Mouse (Mus musculus) hematopoietic stem cell, adult 5-6 weeks (primary cell): ENCODE measurements around the gene Zfp579. TPM values are rescaled to one million over a fixed set of nuclear protein-coding genes. Genes with fewer than 3 reads are reported as not detected.
A peak's percentile ranks its signal among the peaks of the same experiment; 100 is the strongest.
"Not testable (repeated sequence)": the region's sequence is repeated elsewhere in the genome, so short reads cannot be mapped to it uniquely, and the experiment has no call there.

Source experiments
- ATAC-seq, 2 experiments: fragments of 125-278 bp in 1 of 2; replicated peaks in 1 of 2; 2 replicates each; pipeline ENCODE4 v1.8.0; 2016 to 2017; ENCODE audit warnings: inconsistent platforms in 2 of 2, mild to moderate bottlenecking in 2 of 2, moderate number of reproducible peaks in 2 of 2, low read depth in 1 of 2, moderate TSS enrichment in 1 of 2; ENCODE audit not compliant: low FRiP score in 2 of 2, poor library complexity in 2 of 2, severe bottlenecking in 2 of 2, insufficient read depth in 1 of 2, low TSS enrichment in 1 of 2
- total RNA-seq: library from RNA; stranded (forward); fragments of 172-1452, 232-1000 nt; gene quantifications from 2 replicates; pipeline ENCODE4 v1.2.3, GENCODE M21; 2017

Gene Zfp579
- total RNA-seq, 1 experiment from 2014 or later: 5.7 TPM

- no peak for ATAC-seq
Observed at GRCm38 (mm10) chr7:5017931-5018330, 22.0 kb upstream of the Zfp579 start.

GRCm38 (mm10) chr7:5017352-5017751 is 21.4 kb upstream of the Zfp579 start:
- ATAC-seq: no peak

DNA sequence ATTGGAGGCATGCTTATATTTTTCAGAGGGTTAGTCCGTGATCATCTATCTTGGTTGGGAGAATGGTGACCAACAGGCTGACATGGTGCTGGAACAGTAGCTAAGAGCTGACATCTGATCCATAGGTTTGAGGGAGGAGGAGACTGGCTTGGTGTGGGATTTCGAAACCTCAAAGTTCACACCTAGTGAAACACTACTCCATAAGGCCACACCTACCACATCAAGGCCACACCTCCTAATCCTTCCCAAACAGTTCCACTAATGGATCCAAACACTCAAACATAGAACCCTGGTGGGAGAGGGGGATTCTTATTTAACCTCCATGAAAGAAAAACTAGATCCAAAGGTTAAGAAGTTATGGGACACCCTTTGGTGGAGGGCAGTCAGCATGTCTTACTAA is 21.0 kb upstream of the Zfp579 start:
- ATAC-seq: no peak

- no peak for ATAC-seq
Observed at GRCm38 (mm10) chr7:5016057-5016456, 20.1 kb upstream of the Zfp579 start.

DNA sequence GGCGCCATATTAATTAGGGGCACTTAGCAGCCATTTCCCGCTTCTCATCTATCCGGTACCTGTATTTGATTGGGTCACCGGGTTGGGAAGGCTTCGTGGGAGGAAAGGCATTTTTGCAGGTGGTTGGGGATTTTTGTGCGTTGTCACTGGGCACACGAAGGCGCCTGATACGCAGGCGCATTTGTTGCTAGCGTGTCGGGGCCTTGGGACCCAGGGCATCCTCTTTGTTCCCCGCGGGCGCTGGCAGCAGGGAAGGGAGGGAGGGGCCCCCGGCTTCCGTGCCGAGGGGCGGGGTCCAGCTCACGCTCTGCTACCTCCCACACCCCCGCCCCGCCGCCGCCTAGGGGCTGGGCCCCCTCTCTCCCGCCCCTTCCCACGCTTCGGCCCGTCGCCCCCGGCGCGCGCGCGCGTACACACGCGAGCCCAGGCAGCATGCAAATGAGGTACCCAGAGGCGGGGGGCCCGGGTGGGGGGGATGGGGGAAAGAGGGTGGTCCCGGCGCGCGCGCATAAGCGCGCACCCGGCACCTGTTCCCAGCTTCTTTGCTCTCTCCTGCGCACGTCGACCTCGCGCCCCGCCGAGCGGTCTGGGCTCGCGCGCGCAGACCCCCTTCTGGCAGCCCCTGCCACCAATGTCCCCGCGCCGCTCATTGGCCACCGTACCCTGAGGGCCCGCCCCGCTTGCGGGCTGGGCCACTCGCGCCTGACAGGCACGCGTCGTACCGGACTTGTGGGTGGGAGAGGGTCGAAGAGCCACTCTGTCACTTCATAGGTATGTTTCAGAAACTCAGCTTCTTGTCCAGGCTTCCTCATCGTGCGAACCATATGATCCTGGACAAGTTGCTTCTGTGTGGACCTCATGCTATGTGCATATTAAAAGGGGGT is 19.4 kb upstream of the Zfp579 start, which contains the start of gene Gm44973:
Gene Gm44973, plus strand, starts transcription at position 379 of the 884 bp plus-strand sequence.
- ATAC-seq: peak; percentile 66 to 69

DNA sequence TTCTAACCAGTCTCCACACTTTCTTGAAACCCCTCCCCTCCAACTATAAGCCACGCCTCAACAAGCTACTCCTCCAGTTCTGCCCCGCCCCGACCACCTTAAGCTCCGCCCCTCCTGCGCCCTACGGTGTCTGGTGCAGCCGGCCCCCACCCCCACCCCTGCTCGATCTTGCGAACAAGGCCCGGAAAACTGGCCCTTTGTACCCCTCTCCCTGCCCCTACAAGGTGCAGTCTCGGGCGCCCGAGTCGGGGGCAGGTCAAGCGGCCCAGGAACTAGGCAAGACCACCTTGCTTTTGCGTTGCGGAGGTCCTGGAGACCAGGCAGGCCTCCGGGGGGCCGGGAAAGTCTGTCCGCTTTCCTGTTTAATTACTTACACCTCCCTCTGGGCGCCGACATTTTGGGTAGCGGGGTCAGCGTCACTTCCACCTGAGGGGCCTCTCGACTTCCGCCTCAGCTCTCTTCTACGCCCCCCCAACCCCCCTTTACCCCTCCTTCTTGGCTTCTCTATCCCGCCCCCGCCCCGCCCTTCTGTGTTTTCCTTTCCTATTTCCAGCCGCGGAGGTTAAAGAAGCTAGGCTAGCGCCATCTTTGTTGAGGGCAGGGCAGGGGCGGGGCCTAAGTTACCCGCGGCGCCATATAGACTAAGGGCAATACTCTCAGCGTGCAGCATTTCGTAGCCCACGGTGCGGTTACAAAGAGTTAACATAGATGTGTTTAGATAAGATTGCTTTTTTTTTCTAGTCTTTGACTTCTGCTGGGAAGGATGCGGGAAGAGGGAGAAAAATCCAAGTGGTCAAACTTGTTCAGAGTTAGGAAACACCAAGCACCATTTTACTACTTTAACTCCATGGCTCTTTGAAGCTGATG is 18.5 kb upstream of the Zfp579 start, which contains the start of the genes Zfp524 and Fiz1:
Gene Zfp524, plus strand, starts transcription at position 165 of the 867 bp plus-strand sequence.
Gene Fiz1, minus strand, starts transcription at position 447 of the 867 bp plus-strand sequence.
- ATAC-seq: peak; percentile 61 to 66

DNA sequence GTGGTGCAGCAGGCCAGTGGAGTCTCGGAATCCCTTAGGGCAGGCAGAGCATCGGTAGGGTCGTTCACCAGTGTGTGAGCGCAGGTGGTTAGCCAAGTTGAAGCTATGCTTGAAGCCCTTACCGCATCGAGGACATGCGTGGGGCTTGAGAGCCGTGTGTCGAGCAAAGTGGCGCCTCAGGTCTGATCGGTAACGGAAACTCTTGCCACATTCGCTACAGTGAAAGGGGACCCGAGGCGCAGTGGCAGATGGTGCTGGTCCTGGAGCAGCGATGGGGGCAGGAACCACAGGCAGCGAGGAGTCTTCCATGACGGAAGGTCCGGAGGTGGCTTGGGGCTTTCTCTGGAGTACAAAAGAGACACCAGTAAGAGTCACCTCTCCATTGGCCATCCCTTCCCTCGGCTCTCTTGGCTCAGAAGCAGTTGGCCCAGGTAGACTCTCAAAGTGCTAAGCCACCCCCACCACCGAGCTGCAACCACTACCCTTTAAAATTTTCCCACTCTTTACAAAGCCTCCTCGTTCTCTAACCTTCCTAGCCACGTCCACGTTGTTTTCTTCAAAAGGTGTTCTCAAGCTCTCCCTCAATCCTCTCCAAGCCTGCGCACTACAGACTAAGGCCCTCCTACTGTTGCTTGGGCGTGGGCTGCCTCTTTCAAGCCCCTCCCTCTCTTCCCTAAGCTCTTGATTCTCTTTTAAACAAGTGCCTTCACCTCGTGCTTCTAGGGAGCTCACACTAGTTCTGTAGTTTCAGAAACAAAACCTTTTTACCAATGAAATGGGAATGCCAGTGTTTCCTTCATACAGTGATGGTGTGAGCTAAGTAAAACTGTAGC is 16.9 kb upstream of the Zfp579 start:
- no peak for ATAC-seq

DNA sequence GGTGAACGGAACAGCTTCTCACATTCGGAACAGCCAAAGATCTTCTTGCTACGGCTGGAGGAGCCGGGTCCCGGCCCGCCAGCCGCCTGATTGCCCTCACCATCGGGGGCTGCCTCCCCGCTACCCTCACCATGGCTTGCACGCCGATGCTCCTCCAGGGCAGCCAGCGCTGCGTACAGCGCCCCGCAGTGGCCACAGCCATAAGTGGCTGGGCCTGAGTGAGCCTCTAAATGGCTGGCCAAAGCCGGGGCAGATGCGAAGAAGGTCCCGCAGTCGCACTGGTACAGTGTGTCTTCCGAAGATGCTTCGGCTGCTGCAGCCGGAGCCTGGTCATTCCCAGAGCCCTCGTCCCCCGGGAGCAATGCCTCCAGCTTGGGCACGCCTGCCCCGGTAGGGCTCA is 12.3 kb upstream of the Zfp579 start:
- ATAC-seq: no peak

DNA sequence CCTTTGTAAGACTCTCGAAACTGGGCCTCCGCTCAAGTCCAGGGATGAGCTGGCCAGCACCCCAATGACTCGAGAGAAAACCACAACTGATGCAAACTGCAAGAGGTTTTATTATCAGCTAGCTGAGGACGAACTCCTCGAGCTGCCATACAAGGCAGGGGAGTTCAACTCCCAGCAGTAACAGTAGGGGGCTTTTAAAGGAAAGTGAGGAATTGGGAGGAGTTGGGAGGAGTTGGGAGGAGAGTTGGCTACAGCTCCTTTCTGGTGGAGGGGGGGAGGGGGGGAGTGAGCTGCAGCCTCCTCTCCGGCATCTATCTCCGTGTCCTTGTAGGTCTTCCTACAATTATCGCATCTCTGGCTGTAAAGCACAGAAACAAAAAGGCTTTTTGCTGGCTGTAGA is 6.9 kb upstream of the Zfp579 start:
- ATAC-seq: not testable (repeated sequence)

- ATAC-seq: 0 out of 4 replicates have a peak, but pooled peaks of 1 of the 2 experiments have one; percentile 48
Observed at GRCm38 (mm10) chr7:4999876-5000275, 3.9 kb upstream of the Zfp579 start.

GRCm38 (mm10) chr7:4996934-4997333 is 976 bp upstream of the Zfp579 start:
- ATAC-seq: no peak

DNA sequence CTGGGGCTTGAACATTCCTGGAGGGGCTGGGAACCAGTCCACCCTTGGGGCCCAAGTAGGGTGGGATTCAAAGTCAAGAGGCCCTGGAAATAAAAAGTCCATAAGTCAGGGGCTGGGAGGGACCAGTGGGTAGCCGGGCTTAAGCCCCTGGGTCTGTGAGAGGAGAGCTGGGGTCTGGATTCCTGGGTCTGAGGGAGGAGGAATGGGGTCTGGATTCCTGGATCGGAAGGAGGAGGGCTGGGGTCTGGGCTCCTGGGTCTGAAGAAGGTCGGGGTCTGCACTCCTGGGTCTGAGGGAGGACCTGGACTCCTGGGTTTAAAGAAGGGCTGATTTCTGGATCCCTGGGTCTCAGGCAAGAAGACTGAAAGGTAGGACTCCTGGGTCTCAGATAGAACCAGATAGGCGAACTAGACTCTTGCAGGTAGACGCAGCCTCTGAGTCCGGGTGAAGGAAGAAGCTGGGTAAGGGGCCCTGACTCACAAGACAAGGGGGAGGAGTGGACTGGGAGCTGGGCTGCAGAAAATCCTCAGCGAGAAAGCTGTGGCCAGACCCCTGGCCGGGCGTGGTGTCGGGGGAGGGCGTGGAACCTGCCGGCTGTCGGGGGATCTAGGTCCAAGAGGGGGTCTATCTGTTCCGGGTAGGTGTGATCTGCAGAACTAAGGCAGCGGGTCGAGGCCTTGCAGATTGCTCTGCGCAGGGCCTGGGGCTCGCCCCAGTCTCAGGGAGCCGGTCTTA is 523 bp downstream of the Zfp579 start:
- ATAC-seq: peak in 1 of 2 experiments; percentile 14; a peak in 2 of 4 replicates

- no peak for ATAC-seq
Observed at GRCm38 (mm10) chr7:4993999-4994788, 1.8 kb downstream of the Zfp579 start.

DNA sequence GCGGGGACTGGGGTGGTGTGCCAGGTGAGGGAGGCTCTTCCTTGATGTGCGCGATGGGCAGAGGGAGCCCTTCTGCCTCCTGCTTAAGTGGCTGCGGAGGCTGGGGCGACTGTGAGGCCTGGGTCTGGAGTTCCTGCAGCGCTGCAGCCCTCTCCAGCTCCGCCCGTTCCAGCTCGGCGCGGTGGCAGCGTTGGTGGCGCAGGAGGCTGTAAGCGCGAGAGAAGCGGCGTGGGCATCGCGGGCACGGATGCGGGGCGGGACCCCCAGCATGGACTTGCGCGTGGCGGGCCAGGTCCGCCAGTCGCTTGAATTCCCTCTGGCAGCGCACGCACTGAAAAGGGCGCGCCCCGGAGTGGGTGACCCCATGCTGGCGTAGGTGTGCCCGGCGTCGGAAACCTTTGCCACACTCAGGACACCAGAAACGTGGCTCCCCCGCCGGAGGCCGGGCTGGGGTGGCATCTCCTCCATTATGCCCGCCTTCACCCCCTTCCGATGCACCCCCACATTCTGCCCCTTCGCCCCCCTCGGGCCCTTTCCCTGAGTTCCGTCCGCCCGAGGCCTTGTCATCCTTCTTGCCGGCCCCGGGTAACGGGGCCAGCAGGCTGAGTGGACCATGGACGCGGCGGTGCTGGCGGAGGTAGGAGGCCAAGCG is 2.5 kb downstream of the Zfp579 start:
- no peak for ATAC-seq

- ATAC-seq: no peak
Observed at GRCm38 (mm10) chr7:4988250-4988649, 7.7 kb downstream of the Zfp579 start.
